Mouse (Mus musculus) heart, embryonic 14.5 days (tissue): ENCODE data around the gene Nabp2. TPM values are rescaled to one million over a fixed set of nuclear protein-coding genes. Genes with fewer than 3 reads are reported as not detected.

Experiments used
- ATAC-seq: fragments of 200-750 bp; cut with Nextera tagmentation; 2 replicates; pipeline ENCODE4 v1.8.0; 2017; ENCODE audit warnings: low read depth, moderate TSS enrichment; ENCODE audit not compliant: insufficient number of reproducible peaks, insufficient read depth, low FRiP score
- H3K27ac ChIP-seq, 2 experiments: fragments of 200-500 bp in 1 of 2; fragments of 300-500 bp in 1 of 2; sonication (generic) in 1 of 2; replicated peaks in 1 of 2; 2 replicates each; pipeline ENCODE4 v1.5.1; 2012 to 2014; ENCODE audit warnings: low read depth in 2 of 2, low read length in 2 of 2, control low read depth in 1 of 2, mild to moderate bottlenecking in 1 of 2, mixed read lengths in 1 of 2; ENCODE audit not compliant: control insufficient read depth in 1 of 2, insufficient read depth in 1 of 2
- H3K27me3 ChIP-seq: fragments of 300-500 bp; sonication (generic); 2 replicates; pipeline ENCODE4 v1.6.1; 2014; ENCODE audit warnings: mild to moderate bottlenecking, low read length, control low read depth; ENCODE audit not compliant: control insufficient read depth, insufficient read depth
- H3K36me3 ChIP-seq: fragments of 300-500 bp; sonication (generic); 2 replicates; pipeline ENCODE4 v1.6.1; 2014; ENCODE audit warnings: mild to moderate bottlenecking, control low read depth, low read length, mixed read lengths; ENCODE audit not compliant: control insufficient read depth, insufficient read depth
- H3K4me1 ChIP-seq, 2 experiments: fragments of 200-500 bp in 1 of 2; fragments of 300-500 bp in 1 of 2; sonication (generic) in 1 of 2; 2 replicates each; pipeline ENCODE4 v1.6.1; 2012 to 2014; ENCODE audit warnings: low read length in 2 of 2, control low read depth in 1 of 2, mixed read lengths in 1 of 2; ENCODE audit not compliant: control insufficient read depth in 2 of 2, insufficient read depth in 2 of 2
- H3K4me2 ChIP-seq: fragments of 300-500 bp; sonication (generic); 2 replicates; pipeline ENCODE4 v1.6.1; 2014; ENCODE audit warnings: mild to moderate bottlenecking, low read length
- H3K4me3 ChIP-seq, 2 experiments: fragments of 200-500 bp in 1 of 2; fragments of 300-500 bp in 1 of 2; sonication (generic) in 1 of 2; 2 replicates each; pipeline ENCODE4 v1.5.1; 2012 to 2014; ENCODE audit warnings: low read length in 2 of 2, mild to moderate bottlenecking in 2 of 2, control low read depth in 1 of 2, low read depth in 1 of 2, moderate library complexity in 1 of 2; ENCODE audit not compliant: control insufficient read depth in 1 of 2, insufficient read depth in 1 of 2
- H3K9ac ChIP-seq: fragments of 300-500 bp; sonication (generic); 2 replicates; pipeline ENCODE4 v1.6.1; 2014; ENCODE audit warnings: mild to moderate bottlenecking, low read length
- H3K9me3 ChIP-seq: fragments of 300-500 bp; sonication (generic); 2 replicates; pipeline ENCODE4 v1.6.1; 2016; ENCODE audit warnings: low read length, control low read depth; ENCODE audit not compliant: control insufficient read depth
- WGBS: fragments of 180-500 bp; shearing (Covaris S2); extraction: QIAGEN DNeasy Blood & Tissue Kit; methylation state at CpG from one replicate; pipeline ENCODE4 v1.1.7; 2014; 5-methylcytosine and 5-hydroxymethylcytosine counted together
- polyA plus RNA-seq: library from polyadenylated mRNA; unstranded; fragments of >200 nt; fragmentation: Nextera tagmentation; extraction: Ambion mirVana; gene quantifications from 2 replicates; pipeline ENCODE4 v1.2.1, GENCODE M21; 2014

The Nabp2 gene
- polyA plus RNA-seq, 1 experiment from 2014 or later: 66.6 TPM

DNA sequence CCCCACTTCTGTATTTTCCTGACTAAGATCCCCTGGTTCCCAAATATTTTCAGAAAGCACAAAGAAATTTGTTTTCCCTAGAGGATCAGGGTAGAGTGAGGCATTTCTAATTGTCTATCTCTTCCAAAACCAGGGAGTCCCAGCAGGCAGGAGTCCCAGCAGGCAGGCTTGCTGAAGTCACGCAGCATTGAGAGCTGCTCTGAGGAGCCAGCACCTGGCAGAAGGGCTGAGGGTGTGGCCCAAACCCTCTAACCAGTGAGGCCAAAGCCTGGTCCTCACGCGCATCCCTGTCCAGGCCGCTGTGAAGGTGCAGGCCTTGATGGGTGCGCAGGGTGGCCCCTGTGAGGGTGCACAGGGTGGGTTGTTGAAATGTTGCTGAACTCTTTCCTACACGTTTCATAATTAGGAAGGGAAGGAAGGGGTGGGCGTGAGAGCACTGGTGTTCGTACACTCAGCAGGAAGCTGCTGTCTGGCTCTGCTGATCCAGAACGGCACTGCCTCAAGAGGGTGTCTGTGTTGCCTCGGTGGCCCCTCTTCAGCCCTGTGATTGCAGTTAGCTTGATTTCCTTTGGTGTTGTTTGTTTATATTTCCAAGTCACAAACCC lies 27.5 kb upstream of the Nabp2 start:
- no peak for ATAC-seq
- no peak overlapping the region for H3K4me2 ChIP-seq
- no peak overlapping the region for H3K4me3 ChIP-seq
- H3K36me3 ChIP-seq: peaks cover 76% of the 10 kb centered on the region
- no peak overlapping the region for H3K27ac ChIP-seq
- H3K9ac ChIP-seq: no peak overlapping the region
- no peaks in the 10 kb centered on the region for H3K27me3 ChIP-seq
- no peaks in the 10 kb centered on the region for H3K9me3 ChIP-seq
- peaks cover 7 to 10% of the 10 kb centered on the region in 2 experiments for H3K4me1 ChIP-seq
- 66% methylated on average over 10 of the region's 10 CpGs for WGBS

DNA sequence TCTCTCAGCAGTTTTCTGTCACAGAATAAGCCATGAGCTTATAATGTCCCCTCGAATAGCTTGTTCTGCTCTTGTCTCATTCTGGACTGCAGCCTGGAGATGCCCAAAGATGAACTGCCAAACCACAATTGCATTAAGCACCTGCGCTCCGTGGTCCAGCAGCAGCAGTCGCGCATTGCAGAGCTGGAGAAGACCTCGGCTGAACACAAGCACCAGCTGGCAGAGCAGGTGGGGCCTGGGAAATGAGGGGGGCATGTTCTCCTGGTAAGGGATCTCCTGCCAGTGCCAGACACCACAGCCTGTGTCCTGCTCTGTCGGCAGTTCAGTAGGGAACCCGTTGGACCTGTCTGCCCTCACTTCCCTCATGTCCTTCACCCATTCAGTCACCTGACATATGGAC lies 25.1 kb upstream of the Nabp2 start:
- Histone ChIP-seq H3K36me3 (peaks cover 88% of the 10 kb centered on the region), H3K4me3 (no peak overlapping the region), H3K4me2 (no peak overlapping the region), H3K9me3 (no peaks in the 10 kb centered on the region), H3K27ac (no peak overlapping the region; a peak in 1 of 4 replicates), H3K27me3 (no peaks in the 10 kb centered on the region), H3K9ac (no peak overlapping the region), H3K4me1 (peaks cover 7 to 10% of the 10 kb centered on the region in 2 experiments)
- ATAC-seq: no peak
- WGBS: 95% methylated on average over 8 of the region's 8 CpGs

DNA sequence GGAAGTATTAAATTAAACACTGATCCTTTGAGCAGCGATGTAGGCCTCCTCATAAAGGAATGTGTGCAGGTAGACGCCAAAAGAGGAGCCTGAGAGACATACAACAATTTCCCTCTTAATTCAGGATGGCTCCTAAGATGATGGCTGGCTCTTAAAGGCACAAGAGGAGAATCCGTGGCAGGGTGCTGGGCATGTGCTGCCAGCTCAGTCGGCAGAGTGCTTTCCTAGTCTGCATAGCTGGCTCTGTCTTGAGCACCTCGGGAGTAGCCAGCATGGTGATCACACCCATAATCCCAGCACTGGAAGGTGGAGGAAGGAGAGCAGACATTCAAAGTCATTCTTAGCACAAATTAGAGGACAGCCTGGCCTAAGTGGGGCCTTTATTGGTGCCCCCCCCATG lies 24.6 kb upstream of the Nabp2 start:
- no peak for ATAC-seq
- Histone ChIP-seq H3K9me3 (no peaks in the 10 kb centered on the region), H3K27me3 (no peaks in the 10 kb centered on the region), H3K27ac (peak overlapping the region; percentile 30 to 80), H3K9ac (peak overlapping the region; percentile 6; the same call in 1 of the 2 replicates), H3K36me3 (peaks cover 85% of the 10 kb centered on the region), H3K4me2 (no peak overlapping the region), H3K4me3 (no peak overlapping the region), H3K4me1 (peaks cover 7 to 10% of the 10 kb centered on the region in 2 experiments)
- WGBS: 80% methylated on average over 5 of the region's 5 CpGs

DNA sequence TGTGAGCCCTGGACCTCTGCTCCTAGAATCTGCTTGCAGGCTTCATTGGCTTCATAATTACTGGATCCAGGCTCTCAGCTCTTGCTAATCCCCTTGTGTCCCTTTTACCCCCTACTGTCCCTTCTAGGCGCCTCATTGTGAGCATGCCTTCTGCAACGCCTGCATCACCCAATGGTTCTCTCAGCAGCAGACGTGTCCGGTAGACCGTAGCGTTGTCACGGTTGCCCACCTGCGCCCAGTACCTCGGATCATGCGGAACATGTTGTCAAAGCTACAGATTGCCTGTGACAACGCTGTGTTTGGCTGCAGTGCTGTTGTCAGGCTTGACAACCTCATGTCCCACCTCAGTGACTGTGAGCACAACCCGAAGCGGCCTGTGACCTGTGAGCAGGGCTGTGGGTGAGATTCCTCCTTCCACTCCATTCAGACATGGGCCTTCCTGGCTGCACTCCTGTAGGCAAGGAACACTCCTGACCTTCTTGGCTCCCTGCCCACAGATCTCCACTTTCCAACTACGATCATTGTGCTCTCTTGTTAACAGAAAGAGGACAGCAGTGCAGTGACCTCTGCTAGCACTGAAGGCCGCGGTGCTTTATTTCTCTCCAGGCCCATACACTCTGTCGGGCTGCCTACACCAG lies 24.0 kb upstream of the Nabp2 start:
- no peak overlapping the region for H3K4me3 ChIP-seq
- H3K4me1 ChIP-seq: peaks cover 7 to 10% of the 10 kb centered on the region in 2 experiments
- peaks cover 85% of the 10 kb centered on the region for H3K36me3 ChIP-seq
- peak; percentile 47; the same call in 1 of the 2 replicates for ATAC-seq
- peak overlapping the region; percentile 6; the same call in 1 of the 2 replicates for H3K9ac ChIP-seq
- WGBS: 72% methylated on average over 17 of the region's 17 CpGs
- no peaks in the 10 kb centered on the region for H3K9me3 ChIP-seq
- no peaks in the 10 kb centered on the region for H3K27me3 ChIP-seq
- H3K27ac ChIP-seq: peak overlapping the region; percentile 30 to 80
- no peak overlapping the region for H3K4me2 ChIP-seq

DNA sequence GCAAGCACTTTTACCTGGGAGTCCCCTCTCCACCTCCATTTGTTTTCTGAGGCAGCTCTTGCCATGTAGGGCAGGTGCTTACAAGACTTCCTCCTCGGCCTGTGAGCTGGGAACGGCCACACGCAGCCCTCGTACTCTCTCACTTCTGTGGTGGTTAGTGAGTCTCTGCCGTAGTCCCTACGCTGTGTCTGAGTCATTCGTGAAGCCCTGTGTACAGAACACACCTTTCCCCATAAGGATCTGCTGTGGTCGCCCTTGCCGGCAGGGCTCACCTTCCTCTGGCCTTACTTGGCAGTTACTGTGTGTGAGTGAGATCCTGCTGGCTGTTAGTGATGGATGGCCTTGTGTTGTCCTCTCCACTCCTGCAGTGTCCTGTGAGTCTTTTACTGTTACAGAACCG lies 23.4 kb upstream of the Nabp2 start:
- WGBS: 80% methylated on average over 10 of the region's 10 CpGs
- no peak overlapping the region for H3K4me3 ChIP-seq
- no peak for ATAC-seq
- H3K9ac ChIP-seq: no peak overlapping the region
- peaks cover 7 to 10% of the 10 kb centered on the region in 2 experiments for H3K4me1 ChIP-seq
- no peaks in the 10 kb centered on the region for H3K27me3 ChIP-seq
- H3K27ac ChIP-seq: peak overlapping the region in 1 of 2 experiments; percentile 80; a peak in 1 of 4 replicates
- H3K4me2 ChIP-seq: no peak overlapping the region
- H3K9me3 ChIP-seq: no peaks in the 10 kb centered on the region
- peaks cover 85% of the 10 kb centered on the region for H3K36me3 ChIP-seq

DNA sequence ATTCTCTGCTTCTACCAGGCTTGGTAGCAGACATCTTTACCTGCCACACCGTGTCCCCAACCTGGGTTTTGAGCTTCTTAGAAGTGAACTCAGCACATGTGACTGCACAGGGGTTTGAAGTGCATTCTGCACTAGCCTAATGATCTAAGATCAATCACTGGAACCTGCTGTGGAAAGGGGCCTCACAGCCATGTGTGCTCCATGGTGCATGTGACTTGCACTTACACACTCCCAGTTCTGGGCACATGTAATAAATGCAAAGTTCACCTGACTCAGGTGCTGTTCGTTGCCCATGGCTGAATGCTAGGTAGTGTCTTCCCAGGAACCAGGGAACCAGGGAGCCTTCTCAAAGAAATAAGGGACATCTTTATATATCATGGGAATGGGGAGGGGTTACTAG lies 22.1 kb upstream of the Nabp2 start:
- Histone ChIP-seq H3K4me3 (no peak overlapping the region), H3K4me1 (peaks cover 7 to 10% of the 10 kb centered on the region in 2 experiments), H3K4me2 (no peak overlapping the region), H3K27ac (no peak overlapping the region), H3K27me3 (no peaks in the 10 kb centered on the region), H3K9ac (no peak overlapping the region), H3K36me3 (peaks cover 85% of the 10 kb centered on the region), H3K9me3 (no peaks in the 10 kb centered on the region)
- WGBS: 94% methylated on average over 2 of the region's 2 CpGs
- ATAC-seq: no peak

DNA sequence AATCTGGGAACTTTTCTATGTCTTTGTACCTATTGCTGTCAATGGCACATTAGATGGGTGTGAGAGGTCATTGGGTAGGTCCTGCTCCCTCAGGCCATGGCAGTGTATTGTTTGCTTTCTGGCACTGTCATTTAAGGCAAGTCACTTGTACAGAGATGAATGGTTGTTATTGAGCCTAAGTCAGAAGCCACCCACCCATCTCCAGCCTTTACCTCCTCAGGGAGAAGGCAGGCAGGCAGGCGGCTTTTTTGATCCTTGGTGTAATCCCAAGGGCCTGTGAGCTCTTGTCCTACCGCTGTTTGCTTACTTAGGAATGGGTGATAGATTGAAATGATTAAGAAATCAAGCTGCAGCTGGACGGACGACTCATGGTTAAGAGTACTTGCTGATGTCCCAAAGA lies 18.2 kb upstream of the Nabp2 start:
- no peak overlapping the region for H3K4me2 ChIP-seq
- no peaks in the 10 kb centered on the region for H3K9me3 ChIP-seq
- peaks cover 76% of the 10 kb centered on the region for H3K36me3 ChIP-seq
- WGBS: 85% methylated on average over 4 of the region's 4 CpGs
- no peak for ATAC-seq
- H3K27me3 ChIP-seq: no peaks in the 10 kb centered on the region
- H3K4me3 ChIP-seq: no peak overlapping the region
- H3K9ac ChIP-seq: no peak overlapping the region
- H3K4me1 ChIP-seq: peaks cover 0 to 4% of the 10 kb centered on the region in 2 experiments; a peak in 1 of 4 replicates
- no peak overlapping the region for H3K27ac ChIP-seq
